Mouse (Mus musculus) lung, adult 2 months (tissue): Measurements from ENCODE around the gene Pcsk4.

ENCODE experiments used
- CTCF ChIP-seq: fragments of 200-500 bp; IDR thresholded peaks from 2 replicates; pipeline ENCODE4 v1.5.1; 2011; ENCODE audit warnings: mild to moderate bottlenecking, low read length, control low read depth; ENCODE audit not compliant: insufficient read depth
- POLR2A ChIP-seq: fragments of 200-500 bp; IDR thresholded peaks from 2 replicates; pipeline ENCODE4 v1.6.1; 2011; ENCODE audit warnings: low read depth, mild to moderate bottlenecking, control low read depth, low read length, borderline replicate concordance; ENCODE audit errors: extremely low read depth

GRCm38 (mm10) chr10:80369995-80370747 is 40.9 kb upstream of the Pcsk4 start:
- no peak for TF ChIP-seq POLR2A
- TF ChIP-seq CTCF: peak; percentile 44; the same call in 1 of the 2 replicates
